Mouse (Mus musculus) lung, adult 2 months (tissue): ENCODE results near the gene Reep3.

Experiments used
- CTCF ChIP-seq: fragments of 200-500 bp; IDR thresholded peaks from 2 replicates; pipeline ENCODE4 v1.5.1; 2011; ENCODE audit warnings: mild to moderate bottlenecking, low read length, control low read depth; ENCODE audit not compliant: insufficient read depth
- POLR2A ChIP-seq: fragments of 200-500 bp; IDR thresholded peaks from 2 replicates; pipeline ENCODE4 v1.6.1; 2011; ENCODE audit warnings: low read depth, mild to moderate bottlenecking, control low read depth, low read length, borderline replicate concordance; ENCODE audit errors: extremely low read depth

- TF ChIP-seq CTCF, result no peak
- no peak for TF ChIP-seq POLR2A
These were observed 30.8 kb downstream of the Reep3 start for GRCm38 (mm10) chr10:67065927-67066326.
